Mouse (Mus musculus) telencephalon, adult 2 months (tissue): Measurements from ENCODE around the gene Gm5148.

Experiments
- DNase-seq: peaks from one replicate; pipeline ENCODE4 v3.0.0-alpha.2; 2011; ENCODE audit warnings: low read depth, low spot score

The Gm5148 gene

DNA sequence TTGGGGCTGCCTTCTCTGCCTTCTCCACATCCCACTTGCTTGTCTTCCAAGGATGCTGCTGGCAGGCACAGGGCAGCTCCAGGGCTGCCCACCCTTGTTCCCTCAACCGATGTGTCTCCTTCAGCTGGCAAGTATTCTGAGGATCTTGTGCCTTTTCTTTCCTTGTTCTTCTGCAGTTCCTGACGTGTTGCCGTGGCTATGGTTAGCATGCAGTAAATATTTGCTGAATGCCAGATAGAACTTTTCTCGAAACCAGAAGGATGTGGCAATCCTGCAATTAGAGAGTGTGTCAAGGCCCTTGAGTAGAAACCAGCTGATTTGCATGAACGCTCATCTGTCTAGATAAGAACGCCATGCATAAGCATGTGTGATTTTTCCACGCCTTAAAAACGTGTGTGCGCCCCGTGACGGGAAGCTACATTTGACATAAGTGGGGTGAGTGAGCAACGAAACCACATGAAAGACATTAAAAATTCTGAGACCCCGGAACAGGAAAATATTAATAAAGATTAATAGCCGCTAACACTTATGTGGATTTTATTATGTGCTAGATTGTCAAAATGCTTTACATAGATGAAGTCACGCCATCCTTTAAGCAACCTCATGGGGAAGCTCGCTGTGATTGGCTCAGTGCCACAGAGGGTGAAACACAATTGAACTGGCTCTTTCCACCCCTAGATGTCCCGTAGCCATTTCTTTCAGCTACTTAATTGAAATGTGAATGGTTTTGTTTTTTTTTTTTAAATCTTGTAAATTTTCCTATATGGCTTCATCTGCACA, 14.1 kb upstream of the Gm5148 start:
- no peak for DNase-seq

DNA sequence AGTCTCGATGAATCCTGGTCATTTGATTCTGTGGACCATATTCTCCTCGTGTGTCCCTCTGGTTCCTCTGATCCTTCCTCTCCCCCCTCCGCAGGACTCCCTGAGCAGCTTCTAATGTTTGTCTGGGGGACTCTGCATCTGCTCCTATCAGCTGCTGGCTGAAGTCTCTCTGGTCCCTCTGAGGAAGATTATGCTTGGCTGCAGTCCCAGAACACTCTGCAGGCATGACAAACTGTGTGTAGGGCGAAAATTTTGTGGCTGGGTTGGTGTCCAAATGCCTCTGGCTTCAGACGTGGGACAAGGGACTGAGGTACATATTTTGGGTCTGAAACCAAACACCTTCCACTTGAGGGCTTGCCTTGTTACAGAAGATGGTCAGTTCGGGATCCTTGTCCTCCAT, 13.1 kb upstream of the Gm5148 start:
- DNase-seq: peak; percentile 53

DNA sequence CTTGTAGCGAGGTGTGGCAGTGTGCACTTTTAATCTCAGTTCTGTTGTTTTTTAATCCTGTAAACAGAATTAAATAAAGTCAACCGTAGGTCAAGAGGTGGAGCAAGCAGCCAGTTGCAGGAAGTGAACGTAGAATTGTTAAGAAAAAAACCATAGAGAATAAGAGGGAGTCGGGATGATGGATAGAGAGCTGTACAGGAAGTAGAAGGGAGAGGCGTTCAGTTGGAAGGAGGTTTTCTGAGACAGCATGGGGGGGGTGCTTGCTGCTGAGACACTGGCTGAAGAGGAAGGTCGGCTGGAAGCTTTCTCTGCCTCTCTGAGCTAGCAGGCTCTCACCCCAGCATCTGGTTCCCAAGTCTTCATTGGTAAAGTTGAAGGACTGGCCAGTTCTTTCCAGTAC, 10.9 kb upstream of the Gm5148 start:
- no peak for DNase-seq

DNA sequence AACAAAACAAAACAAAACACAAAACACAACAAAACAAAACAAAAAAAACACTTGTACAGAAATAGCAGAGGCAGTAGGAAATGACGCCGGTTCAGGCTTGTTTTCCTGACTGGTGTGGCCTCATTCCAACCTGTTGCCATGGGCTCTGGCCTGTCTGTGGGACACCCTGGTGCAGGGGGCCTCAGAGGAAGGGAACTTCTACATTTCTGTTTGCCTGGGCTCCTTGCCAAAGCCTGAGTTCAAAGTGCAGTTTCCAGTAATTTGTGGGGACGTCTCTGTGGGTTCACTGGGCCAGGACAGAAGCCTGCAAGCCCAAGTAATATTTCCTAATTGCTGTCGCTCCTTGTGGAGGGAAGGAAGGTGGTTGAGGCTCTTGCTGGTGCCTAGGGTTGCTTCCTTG, 4.9 kb upstream of the Gm5148 start:
- no peak for DNase-seq

DNA sequence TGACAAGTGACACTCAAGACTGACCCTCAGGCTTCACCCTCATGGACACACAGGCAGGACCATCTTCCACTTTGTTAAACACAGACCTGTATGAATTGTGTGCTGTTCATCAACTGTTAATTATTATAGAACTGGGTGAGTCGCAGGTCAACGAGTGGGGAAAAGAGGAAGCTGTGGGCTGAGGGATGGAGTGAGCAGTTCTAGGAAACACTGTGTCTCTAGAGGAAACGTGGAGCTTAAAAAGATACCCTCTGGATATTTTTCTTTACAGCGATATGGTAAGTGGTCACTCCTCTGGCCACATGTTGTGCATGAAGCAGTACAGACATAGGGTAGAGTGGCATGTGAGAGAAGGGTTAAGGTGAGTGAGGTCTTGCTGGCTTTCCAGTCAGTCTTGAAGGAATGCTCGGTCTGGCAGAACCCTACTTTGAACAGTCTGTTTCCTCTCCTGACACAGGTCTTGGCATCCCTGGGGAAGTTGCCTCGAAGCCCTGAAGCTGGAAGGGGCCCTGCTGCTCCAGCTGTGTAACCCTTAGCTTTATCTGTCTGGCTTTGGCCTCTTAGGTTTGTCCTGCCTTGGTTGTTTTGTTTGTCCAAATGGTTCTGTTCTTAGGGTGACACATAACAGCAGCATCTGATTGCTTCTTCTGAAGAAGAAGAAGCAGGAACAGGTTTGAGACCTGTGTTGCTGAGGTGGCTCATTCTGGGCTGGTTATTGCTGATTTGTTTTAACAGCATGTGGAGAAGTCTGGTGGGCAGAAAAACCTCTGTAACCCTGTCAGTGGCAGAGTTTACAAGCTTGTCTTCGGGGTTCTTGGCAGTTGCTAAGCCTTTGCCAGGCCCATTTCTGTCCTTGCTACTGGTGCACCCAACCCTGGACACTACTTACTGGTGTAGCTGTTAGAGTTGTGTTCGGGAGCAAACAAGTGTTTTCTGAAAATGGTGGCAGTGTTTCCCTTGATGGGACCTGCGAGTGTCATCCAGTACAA, 4.1 kb upstream of the Gm5148 start:
- no peak for DNase-seq

DNA sequence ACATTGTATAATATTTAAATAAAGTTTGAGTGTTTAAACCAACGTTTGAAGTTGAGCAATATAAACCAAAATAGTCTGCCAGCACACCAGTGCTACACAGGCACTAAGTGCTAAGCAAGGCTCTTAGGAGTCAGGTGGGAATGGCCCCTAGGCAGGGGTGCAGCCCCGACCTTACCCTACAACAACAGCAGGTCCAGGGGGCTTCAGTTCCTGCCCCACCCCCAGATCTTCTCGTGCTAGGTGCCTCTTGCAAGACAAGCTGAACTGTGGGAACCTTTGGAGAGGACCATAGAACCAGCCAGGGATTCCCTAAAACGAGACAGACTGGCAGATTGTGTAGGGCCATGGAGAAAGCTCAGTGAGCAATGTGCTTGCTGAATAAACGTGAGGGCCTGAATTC, 3.1 kb upstream of the Gm5148 start:
- DNase-seq: no peak

DNA sequence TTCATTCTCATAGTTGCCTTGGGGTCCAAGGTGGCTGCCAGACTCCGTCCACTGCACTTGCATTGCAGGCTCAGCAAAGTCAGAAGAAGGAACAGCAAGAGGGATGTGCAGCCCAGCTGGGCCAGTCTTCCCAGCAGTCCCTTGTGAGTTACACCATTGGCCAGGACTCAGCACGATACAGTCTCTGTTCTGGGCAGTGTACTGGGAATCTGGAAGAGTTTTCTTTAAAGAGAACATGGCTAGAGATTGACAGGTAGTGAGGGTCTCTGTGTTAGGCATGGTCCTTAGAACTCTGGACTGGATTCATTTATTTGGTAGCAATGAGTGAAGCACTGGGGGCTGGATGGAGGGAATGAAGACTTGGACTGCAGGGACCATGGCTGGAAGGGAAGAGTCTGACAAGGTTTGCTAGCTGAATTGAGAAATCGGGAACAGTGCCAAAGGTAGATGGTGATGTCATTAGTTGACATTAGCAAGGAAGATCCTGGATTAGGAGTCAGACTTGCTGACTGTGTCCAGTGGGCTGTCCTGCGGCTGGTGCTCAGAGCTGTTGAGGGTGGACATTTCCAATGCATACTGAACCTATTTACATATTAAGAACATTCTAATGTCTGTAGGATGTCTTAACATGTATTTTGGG, 2.3 kb upstream of the Gm5148 start:
- DNase-seq: no peak

DNA sequence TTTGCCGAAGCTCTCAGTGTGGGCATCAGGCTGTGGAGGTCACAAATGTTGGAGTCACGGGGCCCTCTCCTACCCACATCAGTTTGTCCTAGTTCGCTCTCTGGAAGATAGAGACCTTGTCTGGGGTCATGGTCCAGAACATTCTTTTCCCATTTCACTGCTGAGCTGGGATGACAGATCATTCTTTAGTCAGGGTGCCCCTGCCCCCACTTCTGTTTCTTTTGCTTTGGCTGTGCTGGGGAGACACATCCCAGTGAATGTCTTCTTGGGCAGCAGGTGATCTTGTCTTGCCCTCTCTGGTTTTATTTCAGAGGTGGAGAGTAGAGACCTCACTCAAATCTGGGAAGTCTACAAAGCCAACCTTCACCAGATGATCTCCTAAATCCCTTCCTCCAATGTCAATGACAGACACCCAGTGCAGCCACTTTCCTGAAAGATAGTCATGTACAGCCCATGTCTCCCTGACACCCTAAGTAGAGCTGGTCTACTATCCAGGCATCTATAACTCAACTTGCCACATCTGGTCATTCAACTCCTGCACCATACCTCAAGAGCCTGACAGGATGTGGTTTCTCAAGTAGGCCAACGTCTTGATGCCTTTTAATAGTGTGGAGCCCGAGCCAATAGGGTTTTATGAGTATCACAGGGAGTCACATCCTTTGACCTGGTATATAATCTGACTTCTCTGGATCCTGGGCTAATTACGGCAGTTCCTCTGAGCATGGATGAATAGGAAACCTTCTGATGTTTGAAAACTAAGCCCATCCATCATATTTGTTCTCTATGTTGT, 851 bp upstream of the Gm5148 start:
- no peak for DNase-seq

DNA sequence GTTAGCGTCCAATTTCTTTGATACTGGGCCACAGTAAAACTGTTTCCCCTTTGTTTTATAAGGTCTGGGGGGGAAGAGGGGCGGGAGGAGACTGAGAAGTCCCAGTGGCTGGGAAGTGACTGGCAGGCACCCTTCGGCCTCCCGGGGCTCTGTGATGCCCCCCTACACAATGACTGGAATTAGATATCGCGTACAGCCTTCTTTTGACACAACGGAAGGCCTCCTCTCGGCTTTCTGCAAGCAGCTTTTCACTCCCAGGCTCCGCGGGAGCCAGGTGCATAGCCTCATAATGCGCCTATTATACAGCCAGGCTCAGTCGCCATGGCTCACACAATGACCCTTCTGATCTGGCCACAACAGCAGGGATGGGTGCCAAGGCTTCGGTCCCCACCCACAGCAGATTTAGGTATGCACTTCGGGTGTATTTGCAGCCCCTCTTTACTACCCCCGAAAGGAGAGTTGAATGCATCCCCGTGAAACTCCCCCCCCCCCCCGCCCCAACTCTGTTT, 574 bp downstream of the Gm5148 start:
- DNase-seq: peak; percentile 71

DNA sequence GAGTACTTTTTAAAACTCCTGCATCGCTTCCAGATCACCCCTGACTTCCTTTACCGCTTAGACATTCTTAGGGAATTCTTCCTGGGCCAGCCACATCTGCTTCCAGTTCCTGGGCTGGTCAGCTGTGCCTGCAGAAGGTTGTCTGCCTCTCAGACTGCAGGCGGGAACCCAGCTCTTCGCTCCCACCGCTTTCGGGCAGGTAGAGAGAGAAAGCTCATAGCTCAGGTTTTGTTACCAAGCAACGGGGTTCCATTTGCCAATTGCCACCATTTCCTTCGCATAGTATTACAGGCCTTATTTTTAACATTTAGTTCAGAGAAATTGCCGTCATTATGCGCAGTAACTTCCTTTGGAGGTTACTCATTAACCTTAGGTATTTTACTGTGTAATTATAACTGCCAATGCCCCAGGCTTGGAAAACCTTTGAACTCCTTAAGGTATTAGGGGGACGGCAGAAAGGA, 1.2 kb downstream of the Gm5148 start:
- DNase-seq: peak; percentile 39

DNA sequence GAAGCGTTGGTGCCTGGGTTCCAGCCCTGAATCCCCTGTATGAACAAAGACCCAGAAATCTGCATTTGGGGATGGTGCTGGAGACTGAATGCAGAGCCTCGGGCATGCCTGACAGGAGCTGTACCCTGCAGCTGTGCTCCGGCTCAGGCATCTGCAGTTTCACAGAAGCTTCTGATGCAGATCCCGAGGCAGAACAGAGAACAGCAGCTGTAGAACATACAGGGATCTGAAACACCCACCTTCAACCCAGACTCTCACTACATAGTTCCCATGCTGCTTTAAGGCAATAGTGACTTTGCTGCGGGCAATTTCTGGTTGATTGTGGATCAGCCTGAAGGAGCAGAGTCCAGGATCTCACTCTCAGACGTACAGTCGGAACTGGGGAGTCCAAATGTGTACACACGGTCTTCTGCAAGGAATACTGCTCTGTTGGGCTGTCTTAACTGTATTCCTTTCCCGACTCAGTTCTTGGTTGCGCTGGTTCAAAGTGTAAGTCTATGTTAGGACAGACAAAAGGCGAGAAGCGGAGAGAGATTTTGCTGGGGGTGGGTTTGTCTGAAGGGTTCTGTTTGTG, 1.7 kb downstream of the Gm5148 start:
- no peak for DNase-seq

DNA sequence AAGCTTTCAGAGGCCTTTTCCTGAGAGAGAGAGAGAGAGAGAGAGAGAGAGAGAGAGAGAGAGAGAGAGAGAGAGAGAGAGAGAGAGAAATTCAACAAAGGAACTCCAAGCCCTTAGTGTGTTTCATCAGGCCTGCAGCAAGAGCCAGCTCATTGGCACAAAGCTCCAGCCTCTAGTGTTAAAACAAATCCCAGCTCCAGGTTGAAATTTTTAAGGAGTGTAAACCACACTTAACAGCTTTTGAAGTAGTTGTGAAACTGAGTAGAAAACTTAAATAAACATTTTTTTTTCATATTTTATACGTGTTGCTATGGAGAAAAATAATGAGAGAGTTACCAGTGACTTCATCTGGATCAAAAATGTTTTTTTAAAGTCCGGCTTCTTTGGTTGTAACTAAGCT, 7.3 kb downstream of the Gm5148 start:
- no peak for DNase-seq

DNA sequence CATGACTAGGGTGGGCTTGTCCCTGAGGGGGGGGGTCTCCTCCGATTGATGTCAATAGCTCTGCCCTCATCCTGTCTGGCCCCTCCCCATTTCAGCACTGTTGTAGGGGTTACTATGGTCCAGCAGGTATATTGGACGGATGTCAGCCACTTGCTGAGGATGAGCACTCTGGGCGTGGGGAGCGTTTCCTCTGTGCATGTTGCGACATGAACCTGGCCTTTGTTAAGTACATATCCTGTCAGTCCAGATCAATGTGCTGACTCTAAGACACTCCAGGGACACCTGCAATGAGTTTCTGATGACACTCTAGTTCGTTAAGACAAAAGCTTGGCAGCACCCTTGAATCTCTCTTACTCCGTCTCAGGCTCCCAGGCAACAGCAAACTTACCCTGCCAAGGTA, 8.6 kb downstream of the Gm5148 start:
- no peak for DNase-seq

DNA sequence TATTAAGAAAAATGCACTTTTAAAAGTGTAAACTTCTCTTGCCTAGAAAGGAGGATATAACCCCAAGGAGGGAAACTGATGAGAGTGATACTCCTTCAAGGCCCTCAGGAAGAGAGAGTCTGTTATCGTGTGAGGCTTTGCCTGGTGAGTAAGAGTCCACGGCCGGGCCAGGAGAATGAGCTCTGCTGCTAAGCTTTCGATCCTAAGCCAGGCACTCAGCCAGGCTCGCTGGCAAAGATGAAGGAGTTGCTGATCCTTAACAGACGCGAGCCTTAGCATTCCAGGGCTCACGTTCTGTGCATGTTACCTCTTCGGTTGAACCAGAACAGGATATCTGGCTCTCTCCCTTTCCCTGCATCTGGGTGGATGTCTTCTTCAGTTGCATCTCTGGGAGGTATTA, 11.8 kb downstream of the Gm5148 start:
- no peak for DNase-seq

DNA sequence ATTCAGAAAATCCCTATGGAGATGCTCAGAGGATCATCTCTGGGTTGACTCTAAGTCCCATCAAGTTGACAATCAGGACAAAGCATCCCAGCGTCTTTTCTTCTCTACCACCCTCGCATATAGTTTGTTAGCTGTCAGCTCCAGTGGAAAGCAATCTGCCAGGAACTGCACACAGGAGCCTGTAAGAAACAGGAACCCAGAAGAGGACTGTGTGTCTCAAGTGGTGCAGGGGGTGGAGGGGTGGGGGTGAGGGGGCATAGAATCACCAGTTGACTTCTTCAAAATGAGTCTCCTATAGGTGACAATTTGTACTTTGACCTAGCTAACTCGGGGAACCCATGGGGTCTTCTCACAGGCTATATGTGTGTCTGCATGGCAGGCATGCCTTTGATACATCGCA, 12.7 kb downstream of the Gm5148 start:
- DNase-seq: no peak

DNA sequence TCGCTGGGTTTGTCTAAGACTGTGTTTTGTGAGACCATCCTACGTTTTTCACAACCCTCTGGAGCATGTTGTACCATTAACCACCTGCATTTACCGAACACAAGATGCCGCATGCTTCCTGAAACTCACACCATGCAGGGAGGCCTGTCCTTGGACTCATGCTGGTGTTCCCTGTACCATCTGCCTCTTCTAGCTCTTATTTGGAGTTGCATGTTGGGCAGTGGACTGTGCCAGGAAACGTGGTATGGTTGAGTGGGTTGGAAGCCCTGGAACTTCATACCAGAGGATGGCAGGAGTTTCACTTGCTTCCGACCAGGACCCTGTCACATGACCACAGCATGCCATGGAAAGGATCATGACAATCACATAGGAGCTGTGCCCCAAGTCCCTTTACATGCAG, 16.5 kb downstream of the Gm5148 start:
- DNase-seq: peak; percentile 49

DNA sequence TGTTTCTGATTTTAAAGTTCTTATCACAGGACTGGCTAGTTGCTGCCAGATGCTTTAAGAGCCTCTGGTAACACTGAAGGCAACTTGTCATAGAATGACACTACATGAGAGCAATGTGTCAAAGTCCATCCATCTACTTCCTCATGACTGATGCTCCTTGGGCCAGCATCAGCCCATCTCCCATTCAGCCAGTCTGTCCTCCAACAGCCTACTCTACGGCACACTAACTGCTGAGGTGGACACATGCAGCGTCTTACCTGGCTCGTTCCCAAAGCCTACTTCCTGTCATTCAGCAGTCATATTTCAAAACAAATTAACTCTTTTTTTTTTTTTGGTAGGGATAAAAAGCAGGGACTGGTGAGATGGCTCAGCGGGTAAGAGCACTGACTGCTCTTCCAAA, 17.9 kb downstream of the Gm5148 start:
- DNase-seq: no peak

DNA sequence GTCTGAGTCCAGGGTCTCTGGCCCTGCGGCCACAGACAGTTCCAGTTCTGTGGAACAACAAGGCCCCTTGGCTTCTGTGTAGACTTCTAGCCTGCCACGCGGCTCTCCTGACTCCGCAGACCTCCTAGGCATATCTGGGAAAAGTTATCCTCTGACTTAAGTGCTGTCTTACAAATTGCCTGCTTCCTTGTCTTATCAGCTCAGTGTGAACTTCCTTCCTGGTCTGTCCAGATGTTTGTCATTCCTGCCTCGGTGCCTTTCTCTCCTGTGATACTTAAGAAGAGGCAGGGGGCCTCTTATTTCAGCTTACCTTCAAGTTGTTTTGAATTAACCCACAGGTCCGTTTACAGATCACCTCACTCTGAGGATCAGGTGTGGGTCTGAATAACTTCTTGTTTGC, 18.9 kb downstream of the Gm5148 start:
- no peak for DNase-seq

DNA sequence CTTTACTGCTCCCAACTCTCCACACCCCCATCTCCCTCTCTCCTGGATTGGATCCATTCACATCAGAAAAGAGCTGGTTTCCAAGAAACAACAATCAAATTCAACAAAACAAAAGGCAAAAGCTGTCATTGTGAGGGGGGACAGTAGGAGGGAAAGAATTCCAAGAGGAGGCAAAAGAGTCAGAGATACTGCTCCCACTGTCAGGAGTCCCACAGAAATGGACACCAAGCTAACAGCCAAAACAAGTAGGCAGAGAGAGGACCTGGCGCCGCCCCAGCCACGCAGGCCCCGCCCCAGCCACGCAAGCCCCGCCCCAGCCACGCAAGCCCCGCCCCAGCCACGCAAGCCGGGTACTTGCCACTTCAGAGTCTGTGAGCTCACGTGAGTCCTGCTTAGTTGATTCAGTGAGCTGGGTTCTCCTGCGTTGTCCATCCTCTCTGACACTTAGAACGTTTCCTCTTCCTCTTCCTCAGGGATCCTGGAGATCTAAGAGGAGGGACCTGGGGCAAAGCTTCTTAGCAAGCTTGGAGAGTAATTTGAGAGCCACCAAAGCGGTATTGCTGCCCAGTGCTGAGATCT, 19.5 kb downstream of the Gm5148 start:
- no peak for DNase-seq

DNA sequence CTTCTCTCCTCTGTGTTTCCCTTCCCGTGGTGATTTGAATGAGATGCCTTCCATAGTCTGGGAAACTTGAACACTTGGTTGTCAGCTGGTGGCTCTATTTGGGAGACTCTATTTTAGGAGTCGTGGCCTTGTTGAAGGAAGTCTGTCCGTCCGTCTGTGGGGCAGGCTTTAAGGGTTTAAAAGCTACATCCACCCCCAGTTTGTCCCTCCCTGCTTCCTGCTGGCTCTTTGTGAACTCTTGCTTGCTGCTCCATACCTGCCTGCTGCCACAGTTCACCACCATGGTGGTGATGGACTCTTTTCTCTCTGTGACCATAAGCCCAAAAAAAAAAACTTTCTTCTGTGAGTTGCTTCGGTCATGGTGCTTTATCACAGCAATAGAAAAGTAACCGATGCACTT, 21.2 kb downstream of the Gm5148 start:
- no peak for DNase-seq

DNA sequence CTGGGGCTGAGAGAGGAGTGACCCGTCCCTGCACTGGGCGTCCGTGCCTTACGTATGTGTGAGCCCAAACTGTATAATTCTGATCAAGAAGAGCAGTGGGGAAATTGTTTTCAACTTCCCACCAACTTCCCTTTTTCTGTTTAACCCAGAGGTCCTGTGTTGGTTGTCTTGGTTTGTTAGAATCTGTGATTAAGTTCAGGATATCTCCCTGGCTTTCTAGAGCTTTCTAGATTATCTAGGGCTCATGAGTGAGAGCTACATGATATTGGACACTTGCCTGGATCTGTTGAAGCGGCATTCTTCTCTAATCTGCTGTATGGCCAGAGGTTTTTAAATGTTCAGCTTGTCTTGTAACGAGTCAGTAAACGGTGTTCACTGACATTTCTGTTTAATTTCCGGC, 30.7 kb downstream of the Gm5148 start:
- DNase-seq: no peak
